Mouse (Mus musculus): ENCODE measurements around the gene Ermp1.

The Ermp1 gene

DNA sequence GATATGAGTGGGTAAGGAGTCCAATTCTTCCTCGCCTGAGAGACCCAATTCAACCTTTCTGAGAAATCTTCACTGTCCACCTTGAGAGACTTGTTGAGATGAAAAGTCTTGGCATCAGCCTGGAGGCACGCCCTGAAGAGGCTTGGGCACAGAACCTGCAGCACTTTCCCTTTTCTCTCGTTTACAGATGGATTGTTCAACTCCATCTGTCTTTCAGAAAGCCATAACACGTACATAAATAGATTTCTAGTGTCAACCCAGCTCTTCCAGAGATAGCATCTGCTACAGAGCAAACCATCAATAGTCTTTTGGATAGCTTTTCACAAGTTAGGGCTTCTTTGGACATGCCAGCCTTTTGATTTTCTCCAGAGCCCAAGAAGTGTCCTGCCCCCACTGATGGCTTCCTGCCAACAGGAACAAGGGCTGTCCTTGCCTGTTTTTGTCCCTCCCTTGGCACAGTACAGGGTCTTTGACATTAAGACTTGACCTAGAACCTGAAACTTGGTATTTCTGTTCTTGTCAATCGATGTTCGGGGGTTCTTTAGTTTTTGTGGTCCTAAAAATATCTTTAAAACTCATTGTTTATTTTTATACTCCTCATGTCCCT, 13.9 kb upstream of the Ermp1 start:
- no peak for DNase-seq (ENCODE audit: low spot score in 2 of 2)

DNA sequence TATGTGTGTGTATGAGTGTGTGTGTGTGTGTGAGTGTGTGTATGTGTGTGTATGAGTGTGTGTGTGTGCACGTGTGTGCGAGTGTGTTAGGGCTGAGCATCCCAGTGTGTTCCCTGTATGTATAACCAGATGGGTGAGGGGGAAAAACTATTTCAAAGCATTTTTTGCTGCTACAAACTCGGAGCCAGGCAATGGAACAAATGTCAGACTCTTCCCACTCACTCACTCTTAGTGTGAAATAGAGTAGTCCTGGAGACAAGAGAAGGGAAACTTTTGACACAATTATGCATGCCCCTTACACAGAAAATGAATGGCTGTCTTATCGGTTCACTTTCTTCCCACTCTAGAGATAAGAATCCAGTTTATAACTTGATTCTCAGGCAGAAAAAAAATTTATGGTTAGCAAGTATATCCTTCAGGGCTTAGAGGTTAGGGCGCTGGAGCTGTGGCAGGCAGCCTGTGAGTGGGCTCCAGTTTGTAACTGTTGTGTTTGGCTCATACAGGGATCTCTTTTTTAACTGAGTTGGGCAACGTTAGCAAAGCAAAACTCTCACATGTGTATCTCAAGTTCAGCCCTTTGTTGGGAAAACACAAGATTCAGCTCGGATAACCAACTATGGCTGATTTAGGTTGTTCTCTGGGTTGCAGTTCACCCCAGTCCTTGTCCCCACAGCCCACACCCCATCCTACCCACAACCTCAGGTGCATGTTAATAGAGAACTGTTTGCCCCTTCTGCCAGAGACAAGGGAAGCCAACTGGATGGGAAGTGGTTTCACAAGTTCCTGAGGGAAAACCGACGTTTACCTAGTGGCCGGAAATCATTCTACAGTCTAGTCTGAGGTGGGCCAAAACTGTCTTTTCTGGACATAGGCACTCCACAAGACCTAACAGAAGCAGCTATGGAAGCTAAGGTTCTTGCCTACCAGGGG, 12.9 kb upstream of the Ermp1 start:
- DNase-seq (ENCODE audit: low spot score in 2 of 2) = no peak

GRCm38 (mm10) chr19:29659705-29660104, 11.5 kb upstream of the Ermp1 start:
- DNase-seq (ENCODE audit: low spot score in 2 of 2) = no peak

DNA sequence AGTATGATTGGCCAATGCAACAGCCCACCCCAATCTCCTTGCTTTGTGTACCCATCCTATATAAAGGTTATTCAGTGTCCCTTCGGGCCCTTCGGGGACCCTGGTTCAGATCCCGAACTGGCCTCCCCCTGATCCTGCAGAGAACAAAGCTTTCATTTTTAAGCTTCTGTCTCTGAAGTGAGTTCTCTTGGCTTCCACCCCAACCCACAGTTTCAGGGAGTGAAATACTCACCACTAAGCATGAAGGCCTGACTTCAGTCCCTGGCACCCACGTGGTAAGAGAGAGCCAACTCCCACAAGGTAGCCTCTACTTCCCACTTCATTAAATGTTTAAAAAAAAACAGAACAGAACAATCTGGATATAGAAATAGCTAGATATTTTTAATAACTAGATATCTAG, 10.6 kb upstream of the Ermp1 start:
- no peak for DNase-seq (ENCODE audit: low spot score in 2 of 2)

GRCm38 (mm10) chr19:29657558-29657957, 9.3 kb upstream of the Ermp1 start:
- DNase-seq (ENCODE audit: low spot score in 2 of 2) = no peak

DNA sequence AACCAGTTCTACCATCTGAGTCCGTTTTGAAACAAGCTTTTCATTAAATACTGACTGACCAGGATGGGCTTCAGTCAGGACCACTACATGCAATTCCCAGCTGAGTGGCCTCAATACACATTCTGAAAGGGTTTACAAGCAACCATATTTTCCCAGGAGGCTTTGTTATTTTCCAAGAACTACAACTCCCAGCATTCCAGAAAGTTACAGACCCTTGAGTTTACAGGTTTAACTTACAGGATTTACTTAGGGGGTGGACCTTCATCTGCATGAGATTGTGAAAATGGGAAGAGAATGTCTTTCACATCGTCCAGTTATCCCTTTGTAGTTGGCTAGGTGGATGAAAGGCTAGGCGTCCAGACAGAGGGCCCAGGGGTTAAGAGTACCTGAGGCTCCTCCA, 8.8 kb upstream of the Ermp1 start:
- DNase-seq (ENCODE audit: low spot score in 2 of 2) = no peak

DNA sequence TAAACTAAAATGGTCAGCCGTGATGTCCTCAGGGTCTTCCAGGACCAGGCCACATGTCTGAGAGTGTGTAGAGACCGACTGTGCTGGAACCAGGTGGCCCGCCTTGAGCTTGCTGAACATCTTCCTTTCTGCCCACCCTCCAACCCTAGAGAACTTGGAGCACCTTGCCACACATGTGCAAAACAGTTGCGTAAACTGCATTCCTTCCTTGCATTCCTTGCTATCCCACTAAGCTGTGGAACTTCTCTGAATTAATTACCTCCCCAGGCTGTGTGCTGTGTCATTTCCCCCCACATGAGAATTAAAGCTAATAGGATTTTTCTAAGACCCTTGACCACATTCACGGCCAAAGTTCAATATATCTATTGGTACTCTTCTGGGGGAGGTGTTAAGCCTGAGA, 8.4 kb upstream of the Ermp1 start:
- DNase-seq (ENCODE audit: low spot score in 2 of 2) = no peak

DNA sequence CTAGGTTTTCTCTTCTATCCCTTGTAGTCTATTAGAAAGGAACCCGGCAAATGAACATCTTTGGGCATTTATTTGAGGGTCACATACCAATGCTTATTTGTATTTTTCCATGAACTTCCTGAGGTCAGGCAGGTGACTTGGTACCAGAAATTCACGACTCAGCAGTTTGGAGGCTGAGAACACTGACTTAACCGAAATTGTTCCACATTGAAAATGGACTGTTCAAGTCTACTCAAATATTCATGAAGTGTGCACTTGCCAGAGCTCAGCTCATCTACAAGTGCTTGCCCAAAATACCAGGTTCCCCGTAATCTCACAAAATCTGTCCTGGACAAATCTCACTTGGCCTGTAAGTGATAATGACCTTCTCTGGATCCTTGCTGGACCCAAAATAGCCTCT, 7.8 kb upstream of the Ermp1 start:
- no peak for DNase-seq (ENCODE audit: low spot score in 2 of 2)

- DNase-seq (ENCODE audit: low spot score in 2 of 2) = no peak
Measured at GRCm38 (mm10) chr19:29655148-29655547, 6.9 kb upstream of the Ermp1 start.

- DNase-seq (ENCODE audit: low spot score in 2 of 2) = no peak
Measured at GRCm38 (mm10) chr19:29653768-29654265, 5.6 kb upstream of the Ermp1 start.

- no peak for DNase-seq (ENCODE audit: low spot score in 2 of 2)
Measured at GRCm38 (mm10) chr19:29649683-29650082, 1.5 kb upstream of the Ermp1 start.

DNA sequence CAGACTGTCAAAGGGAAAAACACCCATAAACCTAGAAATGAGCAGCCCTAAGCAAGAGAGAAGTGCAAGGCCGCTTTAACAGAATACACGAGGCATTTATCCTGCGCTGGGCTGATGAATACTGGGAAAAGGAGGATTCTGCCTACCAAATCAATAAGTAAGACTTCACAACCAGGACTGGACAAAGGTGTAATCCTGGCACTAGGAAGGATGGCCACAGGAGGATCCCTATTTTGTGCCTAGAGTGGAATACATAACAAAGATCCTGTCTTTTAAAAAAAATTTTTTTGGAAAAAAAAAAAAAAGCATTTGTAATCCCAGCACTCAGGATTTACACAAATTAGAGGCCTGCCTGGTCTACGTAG, 317 bp upstream of the Ermp1 start:
- no peak for DNase-seq (ENCODE audit: low spot score in 2 of 2)

DNA sequence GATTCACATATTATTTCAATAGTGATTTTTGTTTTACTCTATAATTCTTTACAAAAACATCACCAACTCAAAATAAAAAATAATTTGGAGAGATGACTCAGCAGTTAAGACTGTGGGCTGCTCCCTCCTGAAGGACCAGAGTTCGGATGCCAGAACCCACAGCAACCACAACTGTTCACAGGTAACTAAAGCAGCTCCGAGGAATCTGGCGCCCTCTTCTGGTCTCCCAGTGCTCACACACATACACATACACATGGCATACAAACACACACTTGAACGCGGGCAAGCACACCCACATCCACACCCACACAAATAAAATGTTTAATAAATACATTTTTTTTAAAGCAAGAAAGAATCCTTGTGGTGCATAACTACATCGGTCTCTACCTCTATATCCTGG, 3.5 kb downstream of the Ermp1 start:
- no peak for DNase-seq (ENCODE audit: low spot score in 2 of 2)

GRCm38 (mm10) chr19:29643194-29643922, 4.9 kb downstream of the Ermp1 start:
- no peak for DNase-seq (ENCODE audit: low spot score in 2 of 2)

DNA sequence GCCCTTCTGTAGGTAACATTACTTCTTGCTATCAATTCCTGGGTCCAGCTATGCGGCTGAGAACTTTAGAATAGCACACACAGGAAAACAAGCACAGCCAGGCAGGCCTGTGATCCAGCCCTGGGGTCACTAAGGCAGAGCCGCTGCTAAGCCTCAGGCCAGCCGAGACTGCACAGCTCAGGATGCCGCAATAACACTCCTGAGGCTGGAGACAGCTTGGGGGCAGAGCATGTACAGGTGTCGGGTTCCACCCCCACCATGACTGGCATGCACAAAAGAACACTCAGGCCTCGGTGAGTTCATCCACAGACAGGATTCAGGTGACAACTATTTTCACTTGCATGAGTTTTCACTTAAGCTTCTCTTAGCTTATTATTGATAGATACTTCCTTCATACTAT, 6.0 kb downstream of the Ermp1 start:
- DNase-seq (ENCODE audit: low spot score in 2 of 2) = no peak

DNA sequence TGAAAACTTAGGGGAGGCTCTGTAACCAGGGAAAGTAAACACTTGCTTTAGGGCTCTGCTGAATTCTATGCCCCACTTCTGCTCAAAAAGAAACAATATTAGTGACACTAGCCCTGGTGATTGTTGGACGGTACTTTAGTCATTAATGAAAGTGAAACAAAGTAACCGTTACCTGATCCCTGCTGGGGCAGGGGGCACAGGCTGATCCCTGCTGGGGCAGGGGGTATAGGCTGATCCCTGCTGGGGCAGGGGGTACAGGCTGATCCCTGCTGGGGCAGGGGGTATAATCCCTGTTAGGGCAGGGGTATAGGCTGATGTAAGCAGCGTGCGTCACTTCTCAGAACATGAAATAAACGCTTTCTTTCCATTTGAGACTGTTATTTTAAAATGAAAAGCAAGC, 6.7 kb downstream of the Ermp1 start:
- DNase-seq (ENCODE audit: low spot score in 2 of 2) = no peak

GRCm38 (mm10) chr19:29641055-29641454, 7.2 kb downstream of the Ermp1 start:
- DNase-seq (ENCODE audit: low spot score in 2 of 2) = no peak

DNA sequence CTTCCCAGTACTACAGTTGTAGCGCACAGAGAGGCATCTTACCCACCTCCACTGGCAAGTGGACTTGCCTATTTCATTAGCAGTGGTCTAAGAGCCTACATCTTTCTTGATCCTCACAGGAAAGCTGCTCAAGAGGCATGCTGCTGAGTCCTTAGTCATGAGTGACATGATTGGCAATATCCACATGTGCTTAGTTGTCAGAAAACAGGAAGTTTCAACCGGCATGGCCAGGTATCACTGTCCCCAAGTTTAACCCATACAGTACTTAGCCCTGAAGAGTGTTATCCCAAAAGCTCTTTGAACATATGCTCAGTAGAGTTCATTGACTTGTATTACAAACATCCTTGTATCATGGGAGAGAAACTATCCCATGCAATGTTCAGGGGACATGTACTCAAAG, 36.1 kb downstream of the Ermp1 start:
- no peak for DNase-seq (ENCODE audit: low spot score in 2 of 2)

GRCm38 (mm10) chr19:29610907-29611306, 37.3 kb downstream of the Ermp1 start:
- no peak for DNase-seq (ENCODE audit: low spot score in 2 of 2)

- DNase-seq (ENCODE audit: low spot score in 2 of 2) = no peak
Measured at GRCm38 (mm10) chr19:29608212-29608611, 40.0 kb downstream of the Ermp1 start.

DNA sequence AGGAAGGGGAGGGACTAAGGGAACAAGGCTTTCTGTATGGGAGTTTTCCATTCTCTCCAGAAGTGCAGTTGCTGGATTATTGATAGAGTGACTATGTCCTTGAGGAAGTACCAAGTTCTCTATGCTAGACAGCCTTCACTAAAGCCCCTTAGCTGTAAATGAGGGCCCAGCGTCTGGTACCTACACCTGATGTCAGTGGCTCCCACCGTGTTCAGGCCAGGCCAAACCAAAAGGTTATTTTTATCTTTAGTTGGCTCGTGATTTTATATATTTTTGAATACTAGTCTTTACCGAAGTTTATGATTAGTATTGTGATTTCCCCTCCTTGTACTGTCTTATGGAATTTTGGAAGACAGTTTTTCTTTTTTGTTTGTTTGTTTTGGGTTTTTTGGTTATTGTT, 40.7 kb downstream of the Ermp1 start:
- DNase-seq (ENCODE audit: low spot score in 2 of 2) = no peak

DNA sequence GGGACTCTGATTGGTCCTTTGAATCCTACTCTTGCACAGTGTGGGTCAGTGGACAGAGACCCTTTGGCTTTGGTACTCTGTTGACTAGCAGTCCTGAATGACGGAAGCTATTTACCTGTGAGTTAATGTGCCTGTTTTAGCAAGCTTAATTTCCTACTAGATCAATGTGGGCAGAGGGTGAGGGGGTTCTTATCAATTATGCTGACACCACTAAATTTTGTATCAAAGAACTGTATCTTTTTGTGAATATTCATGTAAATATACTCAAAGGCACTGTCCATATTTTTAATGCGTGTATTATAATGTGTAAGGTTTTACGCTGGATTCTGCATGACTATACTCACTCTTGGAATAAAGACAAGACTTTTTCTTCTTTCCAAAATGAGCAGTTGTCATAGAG, 43.6 kb downstream of the Ermp1 start:
- no peak for DNase-seq (ENCODE audit: low spot score in 2 of 2)

Data from frontal cortex, postnatal 14 days (tissue).